Mouse (Mus musculus) kidney, adult 9 months (tissue): ENCODE data around the gene Il5ra.

ENCODE experiments used
- DNase-seq: peaks from one replicate; pipeline ENCODE4 v3.0.0; 2022

Il5ra gene

DNA sequence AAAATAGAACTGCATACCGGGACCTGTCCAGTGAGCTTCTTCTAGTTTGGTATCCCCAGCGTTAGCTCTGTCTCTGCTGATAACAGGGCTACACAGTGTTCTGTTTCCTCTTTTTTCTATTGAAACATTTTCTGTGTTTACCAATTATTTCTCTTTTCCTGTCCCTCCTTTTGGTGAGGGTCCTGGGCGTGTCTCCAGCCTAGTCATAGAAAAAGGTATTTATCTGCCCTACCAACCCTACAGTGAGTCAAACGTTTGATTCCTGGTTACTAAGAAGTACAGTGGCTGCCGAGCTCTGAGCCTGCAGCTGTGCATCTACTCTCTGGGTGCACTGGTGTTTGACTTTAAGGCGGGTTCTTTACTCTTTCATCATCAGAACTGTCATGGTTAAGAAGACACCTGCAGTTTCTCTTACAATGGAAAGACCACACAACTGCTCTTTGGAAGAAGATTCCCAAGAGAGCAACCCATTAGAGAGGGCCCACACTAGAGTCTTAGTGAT lies at the start of gene Il5ra:
Il5ra (minus strand) TSS at position 151 of the 502 bp plus-strand sequence.
- no peak for DNase-seq

DNA sequence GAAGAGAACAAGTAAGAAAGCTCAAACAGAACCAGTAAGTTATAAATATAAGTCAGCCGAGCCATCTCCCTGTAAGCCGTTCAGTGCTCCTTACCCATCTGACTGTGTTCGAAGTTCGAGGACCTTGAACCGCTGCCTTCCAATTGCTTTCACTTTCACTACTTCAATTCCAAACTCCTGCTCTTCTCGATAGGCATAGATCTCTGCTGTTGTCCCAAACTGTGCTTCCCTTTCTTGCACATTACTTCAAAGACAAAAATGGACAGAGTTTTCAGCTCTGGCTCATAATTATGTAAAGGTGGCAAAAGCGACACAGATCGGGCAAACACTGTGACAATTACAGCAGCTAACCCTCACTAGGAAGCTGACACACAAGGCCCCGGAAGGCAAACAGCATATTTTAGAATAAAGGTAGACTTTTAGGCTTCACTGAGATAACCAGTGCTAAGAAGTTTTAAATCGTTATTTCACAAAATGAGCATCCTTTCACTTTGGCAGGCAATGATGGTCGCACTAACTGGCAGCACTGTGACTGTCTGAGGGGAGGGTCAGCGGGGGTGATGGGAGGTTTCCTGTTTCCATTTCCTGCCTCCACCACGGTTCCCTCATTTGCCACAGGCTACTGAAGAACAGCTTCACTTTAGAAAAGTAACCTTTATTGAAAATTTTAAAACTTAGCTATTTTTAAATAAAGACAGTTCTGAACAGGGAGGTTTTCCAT lies 45.4 kb upstream of the Il5ra start:
- peak; percentile 19 for DNase-seq

DNA sequence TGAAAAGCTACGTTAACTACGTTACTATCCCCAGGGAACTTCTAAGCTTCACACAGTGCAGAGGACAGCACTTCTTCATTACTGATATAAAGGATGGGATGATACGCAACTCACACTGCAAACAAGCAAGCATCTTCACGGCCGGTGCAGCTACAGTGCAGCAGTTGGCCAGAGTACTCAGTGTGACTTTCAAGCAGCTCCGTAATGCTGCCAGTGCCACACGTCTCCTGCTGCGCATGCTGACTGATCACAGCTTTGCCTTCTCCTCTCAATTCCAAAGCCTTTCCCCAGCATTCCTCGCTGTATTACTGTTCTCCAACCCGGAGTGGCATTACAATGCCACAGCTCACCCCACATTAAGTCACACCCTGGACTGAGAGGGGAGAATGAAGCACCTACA lies 44.8 kb upstream of the Il5ra start:
- no peak for DNase-seq

DNA sequence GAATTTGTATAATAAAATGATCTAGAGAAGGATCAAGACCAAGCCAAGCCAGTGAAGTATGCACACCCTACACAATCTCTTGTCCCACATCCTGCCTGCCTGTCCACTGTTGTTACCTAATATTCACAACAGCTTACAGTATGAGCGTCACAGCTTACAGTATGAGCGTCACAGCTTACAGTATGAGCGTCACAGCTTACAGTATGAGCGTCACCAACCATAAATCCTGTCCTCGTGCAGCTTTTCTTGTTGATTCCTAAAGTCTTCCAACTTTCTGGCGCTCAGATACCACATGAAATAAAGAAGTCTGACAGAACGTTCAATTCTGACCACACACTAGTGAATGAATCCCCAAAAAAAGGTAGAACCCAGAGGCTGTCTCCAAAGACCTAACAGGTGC lies 44.3 kb upstream of the Il5ra start:
- DNase-seq: no peak

DNA sequence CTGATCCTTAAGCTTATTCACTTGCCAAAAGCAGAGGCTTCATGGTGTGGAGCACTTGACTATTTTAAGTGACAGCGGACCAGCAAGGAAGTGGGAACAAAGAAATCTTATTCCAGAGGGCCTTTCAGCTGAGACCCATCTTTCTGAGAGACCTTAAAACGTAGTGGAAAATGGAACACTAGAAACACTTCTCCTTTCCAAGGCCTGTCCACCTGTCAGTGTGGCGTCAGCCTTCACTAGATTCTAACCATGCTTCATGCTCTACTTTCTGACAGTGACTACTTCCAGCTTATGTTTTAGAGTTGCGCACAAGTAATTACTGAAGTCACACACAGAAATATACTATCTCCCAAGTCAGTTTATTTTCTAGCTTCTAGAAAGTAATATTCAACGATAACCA lies 43.6 kb upstream of the Il5ra start:
- DNase-seq: no peak

DNA sequence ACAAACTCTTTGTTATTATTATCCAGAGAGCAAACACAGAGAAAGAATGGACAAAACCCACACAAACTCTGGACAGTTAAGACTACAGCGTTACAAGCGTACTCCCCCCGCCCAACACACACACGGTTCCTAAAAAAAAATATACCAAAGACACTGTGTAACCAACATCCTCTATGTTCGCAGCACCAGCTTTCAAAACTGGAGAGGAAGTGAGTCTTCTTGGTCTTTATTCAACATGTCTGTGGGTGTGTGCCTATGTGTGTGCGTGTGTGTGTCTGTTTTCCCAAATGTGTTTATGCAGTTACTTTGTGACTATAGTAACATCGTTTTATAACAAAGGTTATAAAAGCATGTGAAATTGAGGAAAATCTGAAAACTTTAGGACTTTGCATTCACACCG lies 42.6 kb upstream of the Il5ra start:
- no peak for DNase-seq

DNA sequence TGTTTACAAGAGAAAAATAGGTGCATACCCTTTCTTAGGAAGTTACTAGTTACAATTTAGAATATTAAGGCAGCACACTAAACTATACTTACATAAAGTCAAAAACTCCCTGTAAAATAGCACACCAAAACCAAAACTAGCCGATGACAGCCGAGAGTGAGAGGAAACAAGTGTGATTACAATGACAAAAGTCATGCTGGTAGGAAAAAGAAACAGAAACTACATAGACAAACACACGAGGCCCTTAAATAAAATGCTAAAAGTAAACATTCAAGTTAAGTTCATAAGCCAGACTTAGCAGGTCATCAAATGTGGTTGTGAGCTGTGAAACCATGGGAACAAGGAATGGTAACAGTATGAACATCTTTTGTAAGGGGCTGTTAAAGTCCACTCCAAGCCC lies 38.3 kb upstream of the Il5ra start:
- DNase-seq: no peak

DNA sequence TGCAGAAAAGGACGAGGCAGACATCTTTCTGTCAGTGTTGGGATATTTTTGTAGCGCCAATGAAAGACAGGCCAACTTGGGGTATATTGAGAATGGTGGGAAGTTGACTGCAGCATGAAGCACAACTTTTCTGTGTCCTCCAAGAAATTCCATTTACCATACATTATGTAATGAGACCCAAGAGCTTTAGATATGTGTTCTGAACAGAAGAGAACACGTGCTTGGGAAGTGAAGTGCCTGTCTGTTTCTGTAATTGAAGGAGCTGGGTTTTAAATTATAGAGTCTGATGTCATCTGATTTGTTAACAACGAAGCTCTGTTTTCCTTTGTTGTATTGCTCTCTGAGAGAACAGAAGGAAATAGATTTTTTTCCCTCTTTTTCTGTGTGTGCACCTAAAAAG lies 21.2 kb upstream of the Il5ra start:
- DNase-seq: no peak

DNA sequence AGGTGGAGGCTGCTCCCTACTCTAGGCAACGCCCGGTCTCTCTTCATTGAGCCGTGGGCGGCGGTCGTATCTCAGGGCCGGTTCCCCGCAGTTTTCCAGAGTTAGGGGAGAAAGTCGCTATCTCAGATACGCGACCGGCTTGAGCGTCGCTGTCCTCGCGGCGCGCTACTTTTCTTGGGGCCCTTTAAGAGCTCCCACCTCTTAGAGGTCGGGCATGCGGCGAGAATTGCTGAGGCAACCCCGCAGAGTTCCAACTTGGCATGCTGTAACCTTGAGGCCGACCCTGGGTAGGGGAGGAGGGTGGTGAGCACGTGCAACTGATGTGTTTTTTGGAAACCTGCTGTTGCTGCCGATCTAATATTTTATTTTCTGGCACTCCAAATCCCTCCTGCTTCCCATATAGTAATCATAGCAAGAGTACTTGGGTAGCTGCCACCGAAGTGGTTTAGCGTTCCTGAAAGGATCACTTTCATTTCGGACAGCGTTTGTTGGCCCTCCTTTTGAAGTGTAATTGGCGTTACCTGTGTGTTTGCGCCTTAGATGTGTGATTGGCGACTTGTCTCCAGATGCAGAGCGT lies 20.5 kb upstream of the Il5ra start:
- no peak for DNase-seq

DNA sequence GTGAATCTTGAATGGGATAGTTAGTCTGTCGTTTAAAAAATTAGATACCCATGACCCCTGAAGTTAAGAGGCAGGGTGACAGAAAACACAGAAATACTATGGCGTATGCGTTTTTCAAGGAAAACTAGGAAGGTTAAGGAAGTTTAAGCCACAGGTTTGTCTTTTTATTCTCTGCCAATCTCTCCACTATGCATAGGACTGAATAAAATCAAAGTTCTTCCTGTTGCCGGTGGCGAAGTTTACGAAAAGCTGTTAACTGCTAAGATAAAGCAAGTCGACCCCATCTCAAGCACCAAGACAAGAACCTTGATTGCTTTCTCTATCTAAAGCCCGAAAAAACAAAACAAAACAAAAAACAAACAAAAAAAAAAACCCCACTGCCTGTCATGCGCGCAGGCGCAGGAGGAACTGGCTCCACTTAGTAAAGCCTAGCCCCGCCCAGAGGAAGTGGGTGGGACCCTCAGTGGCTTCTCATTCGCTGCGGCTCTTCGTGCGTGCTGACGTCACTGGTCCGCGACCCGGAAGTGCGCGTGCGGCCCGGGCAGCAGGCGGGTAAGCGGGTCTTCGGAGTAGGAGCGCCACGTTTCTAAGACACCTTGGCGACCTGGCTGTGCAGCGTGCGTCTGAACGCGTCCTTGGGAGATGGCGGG lies 19.9 kb upstream of the Il5ra start, which contains the start of gene Trnt1:
Trnt1 (plus strand) TSS at position 481 of the 650 bp plus-strand sequence.
- peak; percentile 99 for DNase-seq

DNA sequence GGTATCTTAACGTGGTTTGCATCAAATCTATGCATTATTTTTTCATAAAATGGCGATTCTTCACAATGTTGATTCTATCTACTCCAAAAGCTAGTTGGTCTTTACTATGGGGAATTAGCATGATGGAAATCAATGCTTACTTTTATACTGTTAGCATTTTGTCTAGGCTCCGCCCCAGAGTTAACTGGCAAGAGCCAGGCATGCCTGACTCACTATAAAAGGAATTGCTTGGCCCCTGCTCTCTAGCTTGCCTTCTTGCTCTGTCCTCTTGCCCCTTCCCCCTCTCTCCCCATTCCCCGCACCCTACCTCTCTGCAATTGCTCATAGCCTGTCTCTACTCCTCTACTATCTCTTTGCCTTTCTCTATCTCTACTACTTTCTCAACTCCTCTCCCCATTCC lies 17.9 kb upstream of the Il5ra start:
- DNase-seq: no peak

DNA sequence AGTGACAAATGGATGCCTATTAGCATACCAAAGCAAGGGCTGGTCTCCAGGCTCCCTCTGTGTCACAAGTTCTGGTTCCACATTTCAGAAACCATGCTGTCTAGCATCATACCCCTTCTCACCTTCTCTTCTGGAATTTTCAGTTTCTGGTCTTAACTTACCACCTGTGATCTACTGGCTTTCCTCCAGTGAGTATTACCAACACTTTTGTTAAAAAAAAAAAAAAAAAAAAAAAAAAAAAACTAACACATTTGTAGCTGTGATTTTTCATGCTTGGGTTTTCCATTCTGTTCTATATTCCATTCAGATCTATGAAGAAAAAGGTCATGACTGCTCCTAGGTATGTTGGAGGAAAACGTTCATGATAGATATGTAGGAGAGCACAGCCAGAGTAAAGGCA lies 17.1 kb upstream of the Il5ra start:
- no peak for DNase-seq

DNA sequence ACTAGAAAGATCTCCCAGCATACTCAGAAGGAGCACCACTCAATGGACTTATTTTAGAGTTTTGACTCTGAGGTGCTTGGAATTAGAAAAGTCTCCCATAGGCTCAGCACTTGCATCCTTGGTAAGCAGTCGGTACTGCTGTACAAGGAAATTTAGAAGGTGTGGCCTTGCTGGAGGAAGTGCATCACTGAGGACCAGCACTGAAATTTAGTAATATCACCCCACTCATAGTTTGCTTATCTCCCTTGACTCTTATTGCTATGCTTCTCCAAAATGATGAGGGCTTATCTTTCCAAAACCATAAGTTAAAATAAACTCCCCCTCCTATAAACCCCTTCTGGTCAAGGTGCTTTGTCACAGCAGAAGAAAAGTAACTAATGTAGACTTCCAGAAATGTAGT lies 12.6 kb upstream of the Il5ra start:
- no peak for DNase-seq

DNA sequence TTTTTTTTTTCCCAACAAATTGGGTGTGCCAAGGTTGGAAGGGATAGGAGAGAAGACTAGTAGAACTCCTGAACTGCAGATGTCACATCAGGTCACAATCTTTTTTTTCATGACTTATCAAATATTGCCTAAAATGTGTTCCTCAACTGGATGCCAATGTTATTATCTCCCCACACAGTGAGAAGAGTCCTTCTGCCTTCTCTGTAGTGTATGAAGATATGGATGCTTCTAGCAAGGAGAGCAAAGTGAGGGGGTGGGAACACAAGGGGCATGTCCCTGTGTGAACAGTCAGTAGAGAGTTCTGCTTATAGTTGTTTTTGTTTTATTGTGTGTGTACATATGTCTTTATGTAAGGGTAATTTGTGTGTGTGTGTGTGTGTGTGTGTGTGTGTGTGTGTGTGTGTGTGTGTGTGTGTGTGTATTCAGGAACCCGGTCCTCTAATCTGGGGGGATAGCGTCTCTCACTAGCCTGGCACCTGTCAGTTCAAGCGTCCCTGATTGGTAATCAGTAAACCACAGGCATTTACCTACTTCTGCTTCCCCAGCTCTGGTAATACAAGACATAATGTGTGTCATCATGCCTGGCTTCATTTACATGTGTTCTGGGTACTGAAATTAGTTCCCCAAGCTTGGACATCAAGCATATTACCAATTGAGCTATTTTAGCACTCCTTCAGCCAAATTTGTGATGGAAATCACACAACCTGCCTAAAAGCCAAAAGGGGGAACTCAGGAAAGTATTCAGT lies 11.8 kb upstream of the Il5ra start:
- no peak for DNase-seq

DNA sequence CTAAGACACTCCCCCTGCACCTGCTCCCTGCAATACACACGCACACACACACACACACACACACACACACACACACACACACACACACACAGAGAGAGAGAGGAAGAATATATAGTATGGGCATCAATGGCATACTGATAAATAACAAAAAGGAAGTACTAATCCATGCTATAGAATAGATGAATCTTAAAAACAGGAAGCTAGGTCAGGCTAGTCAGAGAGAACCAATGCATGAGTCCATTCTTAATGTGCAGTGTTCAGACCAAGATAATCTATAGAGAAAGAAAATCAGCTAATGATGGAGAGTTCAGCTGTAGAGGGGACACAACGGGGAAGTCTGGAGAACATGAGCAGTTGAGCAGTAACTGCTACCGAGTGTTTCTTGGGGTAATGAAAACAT lies 9.5 kb upstream of the Il5ra start:
- DNase-seq: no peak

DNA sequence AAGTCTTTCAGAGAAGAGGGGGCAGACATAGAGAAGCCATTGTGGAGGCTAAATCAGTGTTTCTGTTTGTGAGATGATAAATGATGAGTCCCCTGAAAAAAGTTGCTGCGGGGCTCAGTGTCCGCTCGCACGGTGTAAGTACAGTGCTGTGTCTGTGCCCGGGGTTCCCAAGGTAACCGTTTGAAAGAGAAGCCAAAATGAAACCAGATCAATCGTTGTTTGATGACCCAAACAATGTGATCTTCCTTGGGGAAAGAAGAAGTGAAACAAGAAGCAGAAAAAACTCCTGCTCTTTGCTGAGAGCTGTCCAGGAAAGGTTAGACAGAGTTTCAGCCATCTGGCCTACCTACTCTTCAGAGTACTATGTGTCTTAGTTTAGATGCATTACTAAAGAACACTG lies 1.5 kb upstream of the Il5ra start:
- DNase-seq: no peak

DNA sequence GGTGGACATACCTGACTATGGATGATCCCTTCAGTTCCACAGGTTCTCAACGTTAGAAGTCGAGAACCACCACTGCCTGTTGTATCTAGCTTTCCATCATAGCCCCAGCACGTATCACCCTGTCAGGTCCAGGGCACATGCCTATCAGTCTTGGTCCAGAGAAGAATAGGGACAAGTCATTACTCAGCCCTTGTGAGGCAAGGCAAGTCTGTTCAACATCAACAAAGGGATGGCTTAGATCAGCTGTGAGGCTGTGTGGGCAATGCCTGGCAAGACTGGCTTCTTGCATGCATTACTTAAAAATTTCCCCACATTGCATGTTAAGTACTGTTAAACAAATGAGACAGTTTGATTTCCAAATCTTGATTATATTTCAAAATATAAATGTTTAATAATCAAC lies 1.0 kb downstream of the Il5ra start:
- no peak for DNase-seq

DNA sequence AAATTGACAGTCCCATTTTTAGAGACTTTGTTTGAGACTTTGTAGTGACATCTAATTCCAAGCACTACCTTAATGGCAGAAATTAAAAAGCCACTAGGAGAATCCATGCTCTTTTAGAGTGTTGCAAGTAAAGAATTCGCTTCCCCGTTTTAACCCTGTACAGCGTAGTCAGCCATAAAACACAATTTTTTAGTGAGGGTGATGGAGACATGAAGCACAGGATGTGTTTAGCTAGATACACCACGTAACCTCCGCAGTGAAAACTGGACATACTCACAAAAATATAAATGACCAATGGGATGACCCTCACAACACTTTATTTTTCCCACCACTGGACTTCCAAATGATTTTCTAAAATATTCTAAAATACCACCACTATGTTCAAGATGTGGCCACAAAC lies 1.6 kb downstream of the Il5ra start:
- DNase-seq: no peak

DNA sequence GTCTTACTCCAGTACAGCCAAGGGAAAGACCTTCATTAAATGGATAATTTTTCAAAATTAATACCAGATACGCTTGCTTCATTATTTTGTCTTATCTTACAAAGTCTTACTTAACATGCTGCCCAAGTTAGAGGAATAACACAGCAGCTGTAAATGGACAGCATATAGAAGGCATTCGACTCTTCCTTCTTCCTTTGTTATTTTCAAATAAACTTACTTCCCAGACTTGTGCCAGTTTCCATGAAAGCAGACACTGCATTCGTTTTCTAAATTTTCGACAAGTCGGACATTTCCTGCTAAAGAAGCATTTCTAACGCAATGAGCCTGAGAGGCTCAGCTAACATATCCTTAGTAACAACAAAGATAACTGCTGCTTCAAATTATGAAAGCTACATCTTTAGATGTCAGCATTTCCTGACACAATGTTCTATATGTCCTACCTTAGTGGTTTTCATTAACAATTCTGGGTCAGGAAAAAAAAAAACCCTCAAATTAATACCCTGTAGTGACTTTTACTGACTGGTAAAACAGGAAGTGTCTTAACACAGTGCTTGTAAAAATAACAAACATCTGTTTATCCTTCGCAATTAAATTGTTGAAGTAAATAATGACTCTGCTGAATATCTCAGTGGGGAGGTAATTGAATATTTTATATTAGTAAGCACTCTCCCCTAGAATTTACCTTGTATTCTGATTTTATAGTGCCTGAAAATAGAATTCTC lies 3.0 kb downstream of the Il5ra start:
- DNase-seq: no peak

DNA sequence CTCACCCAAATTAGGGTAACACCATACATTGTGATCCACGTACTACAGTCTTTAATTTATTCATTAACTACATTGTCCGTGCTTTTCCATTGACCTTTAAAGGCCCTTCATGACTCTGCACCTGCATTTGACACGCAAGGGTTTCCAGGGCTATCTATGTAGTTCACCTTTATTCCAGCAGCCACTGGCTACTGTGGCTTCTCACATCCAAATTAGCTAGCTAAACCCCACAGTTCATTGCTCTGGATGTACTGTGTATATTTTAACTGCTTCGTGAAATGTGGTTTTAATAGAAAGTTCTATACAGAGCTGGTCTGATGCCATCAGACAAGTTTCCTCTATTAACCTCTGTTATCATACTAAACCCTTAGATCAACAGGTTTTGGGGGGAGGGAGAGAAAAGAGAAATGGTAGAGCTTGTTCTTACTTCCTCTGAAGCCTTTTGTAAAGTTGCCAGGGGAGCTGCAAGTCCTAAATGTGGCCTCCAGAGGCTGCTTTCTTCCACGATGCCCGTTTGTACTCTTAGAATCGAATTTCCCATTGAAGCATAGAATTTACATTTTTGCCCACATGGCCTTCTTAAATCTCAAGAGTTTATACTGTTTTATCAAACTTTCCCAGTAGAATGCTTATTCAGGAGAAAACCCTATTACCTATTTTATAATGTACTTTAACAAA lies 5.1 kb downstream of the Il5ra start:
- no peak for DNase-seq

DNA sequence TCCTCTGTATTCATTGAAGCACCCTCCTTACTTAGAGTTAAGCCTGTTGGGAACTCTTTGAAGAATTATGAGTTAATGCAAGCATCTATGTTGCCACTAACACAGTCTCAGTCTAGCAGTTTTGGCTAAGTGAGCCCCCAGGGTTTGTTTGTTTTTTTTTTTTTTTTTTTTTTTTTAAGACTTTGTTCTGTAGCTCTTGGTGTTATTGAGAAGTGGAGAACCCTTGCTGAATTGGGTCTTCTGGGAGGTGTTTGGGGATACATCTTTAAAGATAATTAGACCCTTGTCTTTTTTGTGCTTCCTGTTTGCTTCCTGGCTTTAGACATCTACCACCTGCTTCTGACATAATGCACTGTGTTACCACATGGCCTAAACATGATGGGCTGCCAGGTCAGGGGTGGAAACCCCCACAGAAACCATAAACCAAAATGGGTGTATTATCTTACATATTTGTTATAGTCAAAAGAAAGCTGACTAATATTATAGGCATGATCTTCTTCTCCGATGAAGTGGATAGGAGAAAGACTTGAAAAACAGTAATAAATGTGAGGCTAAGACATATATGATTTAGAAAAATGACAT lies 8.5 kb downstream of the Il5ra start:
- DNase-seq: no peak

DNA sequence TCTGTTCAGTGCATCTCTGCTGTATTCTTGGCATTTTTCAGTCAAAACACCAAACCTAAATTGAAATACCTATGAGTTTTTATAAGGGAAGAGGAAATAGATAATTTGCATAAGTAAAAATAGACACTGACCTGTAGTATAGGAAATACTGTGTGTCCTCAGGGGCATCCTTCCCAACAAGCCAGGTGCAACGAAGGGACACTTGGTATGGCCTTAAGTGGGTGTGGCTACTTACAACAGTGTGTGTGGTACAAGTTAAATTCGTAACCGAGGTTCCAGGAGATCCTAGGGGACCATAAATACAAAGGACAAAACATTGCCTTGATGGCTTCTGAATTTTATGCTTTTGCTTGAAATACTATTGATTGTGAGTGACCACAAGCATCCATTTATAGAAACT lies 10.6 kb downstream of the Il5ra start:
- no peak for DNase-seq
